Mouse (Mus musculus): ENCODE data around the gene Slc6a13.
A peak's percentile ranks its signal among the peaks of the same experiment; 100 is the strongest.

The Slc6a13 gene

GRCm38 (mm10) chr6:121328417-121328884 lies 28.4 kb downstream of the Slc6a13 start:
- no peak for DNase-seq (ENCODE audit: low read depth)

- DNase-seq (ENCODE audit: low read depth), result no peak
These were observed 30.0 kb downstream of the Slc6a13 start for GRCm38 (mm10) chr6:121329848-121330508.

GRCm38 (mm10) chr6:121335841-121336240 lies 35.8 kb downstream of the Slc6a13 start:
- DNase-seq (ENCODE audit: low read depth), result no peak

GRCm38 (mm10) chr6:121336558-121336957 lies 36.5 kb downstream of the Slc6a13 start:
- DNase-seq (ENCODE audit: low read depth), result peak; percentile 59

GRCm38 (mm10) chr6:121337229-121337628 lies 37.2 kb downstream of the Slc6a13 start:
- DNase-seq (ENCODE audit: low read depth), result no peak

- DNase-seq (ENCODE audit: low read depth), result peak; percentile 79
These were observed 37.9 kb downstream of the Slc6a13 start for GRCm38 (mm10) chr6:121337770-121338518.

GRCm38 (mm10) chr6:121338519-121338896 lies 38.5 kb downstream of the Slc6a13 start:
- DNase-seq (ENCODE audit: low read depth), result no peak

GRCm38 (mm10) chr6:121341650-121342049 lies 41.6 kb downstream of the Slc6a13 start:
- no peak for DNase-seq (ENCODE audit: low read depth)

GRCm38 (mm10) chr6:121343026-121343770 lies 43.2 kb downstream of the Slc6a13 start, which contains the start of gene Slc6a12:
Slc6a12 (plus strand) TSS chr6:121343076.
- no peak for DNase-seq (ENCODE audit: low read depth)

- no peak for DNase-seq (ENCODE audit: low read depth)
These were observed 43.7 kb downstream of the Slc6a13 start for GRCm38 (mm10) chr6:121343771-121344123.

- no peak for DNase-seq (ENCODE audit: low read depth)
These were observed 44.3 kb downstream of the Slc6a13 start for GRCm38 (mm10) chr6:121344329-121344728.

- no peak for DNase-seq (ENCODE audit: low read depth)
These were observed 46.4 kb downstream of the Slc6a13 start for GRCm38 (mm10) chr6:121346428-121346827.

GRCm38 (mm10) chr6:121352276-121352675 lies 52.2 kb downstream of the Slc6a13 start:
- DNase-seq (ENCODE audit: low read depth), result no peak

GRCm38 (mm10) chr6:121356041-121356440 lies 56.0 kb downstream of the Slc6a13 start:
- DNase-seq (ENCODE audit: low read depth), result no peak

GRCm38 (mm10) chr6:121357232-121357631 lies 57.2 kb downstream of the Slc6a13 start:
- DNase-seq (ENCODE audit: low read depth), result no peak

GRCm38 (mm10) chr6:121363061-121363460 lies 63.0 kb downstream of the Slc6a13 start:
- no peak for DNase-seq (ENCODE audit: low read depth)

- no peak for DNase-seq (ENCODE audit: low read depth)
These were observed 63.9 kb downstream of the Slc6a13 start for GRCm38 (mm10) chr6:121363956-121364355.

GRCm38 (mm10) chr6:121366537-121366936 lies 66.5 kb downstream of the Slc6a13 start:
- peak; percentile 16 for DNase-seq (ENCODE audit: low read depth)

GRCm38 (mm10) chr6:121367099-121367498 lies 67.1 kb downstream of the Slc6a13 start:
- DNase-seq (ENCODE audit: low read depth), result no peak

- DNase-seq (ENCODE audit: low read depth), result no peak
These were observed 71.4 kb downstream of the Slc6a13 start for GRCm38 (mm10) chr6:121371197-121371980.

GRCm38 (mm10) chr6:121376159-121376558 lies 76.1 kb downstream of the Slc6a13 start:
- no peak for DNase-seq (ENCODE audit: low read depth)

- no peak for DNase-seq (ENCODE audit: low read depth)
These were observed 78.2 kb downstream of the Slc6a13 start for GRCm38 (mm10) chr6:121378256-121378655.
